In genomic region chr5:135496489-135496888, GRCm38 (mm10) we compare ENCODE assay signal across 19 mouse cellular contexts. TPM values are rescaled to one million over a fixed set of nuclear protein-coding genes. Genes with fewer than 3 reads are reported as not detected.
DNase-seq lines count a peak whose midpoint lies in the region; ATAC-seq and TF ChIP-seq lines count a peak whose summit lies in the region.
"Had no signal": no experiment of that assay in that cellular context is flagged by ENCODE, and none has a peak within 500 bp of the region (broad histone marks: within the 10 kb centered on the region; RNA-seq: fewer than 3 reads in every experiment).

No protein-coding gene starts in this region.

- no peaks in the 10 kb centered on the region; the same call in 1 of the 2 replicates for H3K4me1 ChIP-seq in kidney, postnatal 0 days (replicated peaks; ENCODE audit: insufficient read depth, low read length)
- H3K4me1 ChIP-seq in kidney, embryonic 15.5 days: peaks cover 23% of the 10 kb centered on the region
- H3K4me1 ChIP-seq: embryonic facial prominence, embryonic 12.5 days; forebrain, embryonic 15.5 days had no signal

- no peaks in the 10 kb centered on the region for H3K36me3 ChIP-seq in kidney, postnatal 0 days (ENCODE audit: insufficient read depth, low read length)
- H3K36me3 ChIP-seq in kidney, embryonic 15.5 days: no peaks in the 10 kb centered on the region
- H3K36me3 ChIP-seq: embryonic facial prominence, embryonic 10.5 days; embryonic facial prominence, embryonic 12.5 days; forebrain, embryonic 15.5 days; G1E had no signal

- DNase-seq in cerebellum, postnatal 10 days: peak; percentile 46 to 56
- DNase-seq in cerebellum, postnatal 25 days: peak; percentile 49 to 66
- no peak for DNase-seq in cerebellum, adult 9-10 months
- DNase-seq in kidney, postnatal 0 days (ENCODE audit: low spot score): no peak
- no peak for DNase-seq in heart, adult 18-20 months
- DNase-seq: adrenal gland, adult 8-10 months; adrenal gland, postnatal 14 days; adrenal gland, postnatal 36 days; cerebellum, adult 9-11 months; forebrain, postnatal 0 days had no signal

- H3K4me2 ChIP-seq in kidney, postnatal 0 days (ENCODE audit: low read length): no peak overlapping the region
- no peak overlapping the region for H3K4me2 ChIP-seq in kidney, embryonic 15.5 days
- H3K4me2 ChIP-seq: embryonic facial prominence, embryonic 12.5 days; forebrain, embryonic 13.5 days; forebrain, embryonic 15.5 days had no signal

- TF ChIP-seq CTCF in kidney, postnatal 0 days (IDR thresholded peaks at IDR 0.05; ENCODE audit: low read depth): peak; percentile 22; the same call in 1 of the 2 replicates

- H3K9me3 ChIP-seq in kidney, postnatal 0 days (replicated peaks; ENCODE audit: low read length): no peaks in the 10 kb centered on the region
- H3K9me3 ChIP-seq in kidney, embryonic 15.5 days (replicated peaks): no peaks in the 10 kb centered on the region
- H3K9me3 ChIP-seq: embryonic facial prominence, embryonic 10.5 days; embryonic facial prominence, embryonic 12.5 days; forebrain, embryonic 13.5 days; forebrain, embryonic 15.5 days; G1E had no signal

- H3K27ac ChIP-seq in kidney, postnatal 0 days: no peak overlapping the region
- no peak overlapping the region for H3K27ac ChIP-seq in kidney, embryonic 15.5 days
- H3K27ac ChIP-seq: embryonic facial prominence, embryonic 10.5 days; embryonic facial prominence, embryonic 12.5 days; forebrain, embryonic 13.5 days; forebrain, embryonic 15.5 days had no signal

- WGBS in kidney, postnatal 0 days: 68% methylated on average over 2 of the region's 2 CpGs
- 88% methylated on average over 2 of the region's 2 CpGs for WGBS in kidney, embryonic 15.5 days

- ATAC-seq in cerebellum, adult (ENCODE audit: insufficient number of reproducible peaks, low FRiP score, low TSS enrichment): no peak
- no peak for ATAC-seq in kidney, postnatal 0 days (replicated peaks; ENCODE audit: low FRiP score, low read depth)
- ATAC-seq in kidney, embryonic 15.5 days (replicated peaks; ENCODE audit: low FRiP score): no peak
- ATAC-seq: activated CD4-positive, CD25-positive, alpha-beta regulatory T cell, adult 4 months; forebrain, embryonic 13.5 days; forebrain, embryonic 15.5 days; forebrain, postnatal 0 days; Patski had no signal

- H3K4me3 ChIP-seq in kidney, postnatal 0 days (replicated peaks; ENCODE audit: low read depth, low read length): no peak overlapping the region
- H3K4me3 ChIP-seq in kidney, embryonic 15.5 days (replicated peaks): no peak overlapping the region
- H3K4me3 ChIP-seq: embryonic facial prominence, embryonic 10.5 days; embryonic facial prominence, embryonic 12.5 days; forebrain, embryonic 13.5 days; forebrain, embryonic 15.5 days had no signal

- no peaks in the 10 kb centered on the region for H3K27me3 ChIP-seq in kidney, postnatal 0 days (ENCODE audit: insufficient read depth, low read length)
- H3K27me3 ChIP-seq in kidney, embryonic 15.5 days: no peaks in the 10 kb centered on the region
- H3K27me3 ChIP-seq: embryonic facial prominence, embryonic 12.5 days; forebrain, embryonic 13.5 days; forebrain, embryonic 15.5 days; Patski had no signal

- H3K9ac ChIP-seq in kidney, postnatal 0 days (ENCODE audit: low read depth, low read length): no peak overlapping the region
- H3K9ac ChIP-seq in kidney, embryonic 15.5 days: no peak overlapping the region
- H3K9ac ChIP-seq: embryonic facial prominence, embryonic 12.5 days; forebrain, embryonic 13.5 days; forebrain, embryonic 15.5 days; forebrain, postnatal 0 days had no signal

RNA-seq across cellular contexts. Expression of gene Hip1, which starts 48.4 kb away (rescaled TPM):
- 23.0 TPM in 2 replicates for polyA plus RNA-seq in kidney, postnatal 0 days (2015; fragmentation: Nextera tagmentation; extraction: Ambion mirVana)
- 43.2 and 45.2 TPM in 2 replicates for polyA plus RNA-seq in kidney, embryonic 15.5 days (2015; fragmentation: Nextera tagmentation; extraction: Ambion mirVana)
- total RNA-seq in heart, adult 18-20 months (2021): 10 to 100 TPM; 19.9 to 24.4 TPM
- polyA plus RNA-seq: G1E had no signal

Comparison
In these comparisons a context has a peak if more than half of its experiments do, and no peak if none do; other contexts are left out.
1. DNase-seq: peak in cerebellum, postnatal 10 days (2 of 2) and cerebellum, postnatal 25 days (2 of 2); none in cerebellum, adult 9-10 months (single experiment), kidney, postnatal 0 days (single experiment) and heart, adult 18-20 months (0 of 2).